Mouse (Mus musculus) brown adipose tissue, adult 24 weeks (tissue): ENCODE results near the gene Zmym6. TPM values are rescaled to one million over a fixed set of nuclear protein-coding genes. Genes with fewer than 3 reads are reported as not detected.

Experiments
- H3K27ac ChIP-seq: fragments of 200-500 bp; replicated peaks from 2 replicates; pipeline ENCODE4 v1.5.1; 2012; ENCODE audit warnings: low read depth, mild to moderate bottlenecking, low read length
- H3K4me1 ChIP-seq: fragments of 200-500 bp; 2 replicates; pipeline ENCODE4 v1.6.1; 2012; ENCODE audit warnings: low read length, mixed read lengths; ENCODE audit not compliant: control insufficient read depth, insufficient read depth, insufficient read length
- H3K4me3 ChIP-seq: fragments of 200-500 bp; 2 replicates; pipeline ENCODE4 v1.5.1; 2012; ENCODE audit warnings: low read depth, mild to moderate bottlenecking, low read length, moderate library complexity; ENCODE audit not compliant: insufficient read depth
- polyA plus RNA-seq: library from polyadenylated mRNA; stranded (reverse); fragments of >200 nt; gene quantifications from 2 replicates; pipeline ENCODE4 v1.2.4, GENCODE M21; 2012; ENCODE audit not compliant: missing spikeins, insufficient read depth, insufficient read length

The Zmym6 gene
- polyA plus RNA-seq = 5.2 and 11.3 TPM in 2 replicates

- H3K4me3 ChIP-seq = peak within 1 kb of the TSS; percentile 87
- H3K27ac ChIP-seq = peak within 1 kb of the TSS; percentile 94
Measured at GRCm38 (mm10) chr4:127076875-127077548, at the start of gene Zmym6. Gene Zmym6 (plus strand): TSS chr4:127077383.

GRCm38 (mm10) chr4:127037158-127037557 lies 40.0 kb upstream of the Zmym6 start:
- Histone ChIP-seq H3K27ac (no peak overlapping the region), H3K4me3 (no peak overlapping the region), H3K4me1 (no peaks in the 10 kb centered on the region)

More at GRCm38 (mm10) chr4:127076875-127077548, at the start of gene Zmym6:
- H3K4me1 ChIP-seq = 0 out of 2 replicates have a peak, but pooled peaks cover 2% of the 10 kb centered on the region

GRCm38 (mm10) chr4:127037908-127038827 lies 39.0 kb upstream of the Zmym6 start:
- Histone ChIP-seq H3K27ac (no peak overlapping the region), H3K4me3 (no peak overlapping the region)

GRCm38 (mm10) chr4:127038828-127039349 lies 38.3 kb upstream of the Zmym6 start:
- H3K4me1 ChIP-seq = no peaks in the 10 kb centered on the region
- no peak overlapping the region for H3K4me3 ChIP-seq
- no peak overlapping the region for H3K27ac ChIP-seq

More at GRCm38 (mm10) chr4:127037908-127038827, 39.0 kb upstream of the Zmym6 start:
- H3K4me1 ChIP-seq = no peaks in the 10 kb centered on the region

GRCm38 (mm10) chr4:127039871-127040483 lies 37.2 kb upstream of the Zmym6 start:
- H3K4me3 ChIP-seq = no peak overlapping the region
- no peaks in the 10 kb centered on the region for H3K4me1 ChIP-seq
- no peak overlapping the region for H3K27ac ChIP-seq

- Histone ChIP-seq H3K4me1 (no peaks in the 10 kb centered on the region), H3K27ac (no peak overlapping the region), H3K4me3 (no peak overlapping the region)
Measured at GRCm38 (mm10) chr4:127043540-127043939, 33.6 kb upstream of the Zmym6 start.

GRCm38 (mm10) chr4:127051121-127051520 lies 26.1 kb upstream of the Zmym6 start:
- Histone ChIP-seq H3K27ac (no peak overlapping the region), H3K4me1 (no peaks in the 10 kb centered on the region), H3K4me3 (no peak overlapping the region)

- no peak overlapping the region for H3K27ac ChIP-seq
- no peaks in the 10 kb centered on the region for H3K4me1 ChIP-seq
- H3K4me3 ChIP-seq = no peak overlapping the region
Measured at GRCm38 (mm10) chr4:127053071-127053470, 24.1 kb upstream of the Zmym6 start.

- H3K4me1 ChIP-seq = no peaks in the 10 kb centered on the region
- no peak overlapping the region for H3K4me3 ChIP-seq
- no peak overlapping the region for H3K27ac ChIP-seq
Measured at GRCm38 (mm10) chr4:127054522-127055198, 22.5 kb upstream of the Zmym6 start.

GRCm38 (mm10) chr4:127060585-127061290 lies 16.4 kb upstream of the Zmym6 start, which contains the start of gene Zmym1:
Gene Zmym1 (minus strand): TSS chr4:127061152.
- H3K4me1 ChIP-seq = no peaks in the 10 kb centered on the region
- 0 out of 2 replicates have a peak within 1 kb of the TSS, but pooled peaks have one; percentile 13 for H3K27ac ChIP-seq
- peak within 1 kb of the TSS; percentile 97 for H3K4me3 ChIP-seq

- Histone ChIP-seq H3K4me3 (no peak overlapping the region), H3K27ac (no peak overlapping the region), H3K4me1 (no peaks in the 10 kb centered on the region)
Measured at GRCm38 (mm10) chr4:127064051-127064450, 13.1 kb upstream of the Zmym6 start.

- no peak overlapping the region for H3K4me3 ChIP-seq
- H3K27ac ChIP-seq = no peak overlapping the region
- H3K4me1 ChIP-seq = no peaks in the 10 kb centered on the region
Measured at GRCm38 (mm10) chr4:127074915-127075314, 2.3 kb upstream of the Zmym6 start.

- Histone ChIP-seq H3K27ac (no peak overlapping the region), H3K4me1 (0 out of 2 replicates have a peak, but pooled peaks cover 2% of the 10 kb centered on the region), H3K4me3 (no peak overlapping the region)
Measured at GRCm38 (mm10) chr4:127080806-127081205, 3.6 kb downstream of the Zmym6 start.

- Histone ChIP-seq H3K4me3 (no peak overlapping the region), H3K4me1 (0 out of 2 replicates have a peak, but pooled peaks cover 2% of the 10 kb centered on the region), H3K27ac (no peak overlapping the region)
Measured at GRCm38 (mm10) chr4:127083131-127083530, 5.9 kb downstream of the Zmym6 start.
